Mouse (Mus musculus): ENCODE measurements at regions not wholly inside any gene's neighbourhood (a gene's known extent, or its start where the extent isn't known, plus 50 kb on each side); places are given as distances from the start of the nearest gene placed in this dataset.

- no peak for DNase-seq (ENCODE audit: extremely low read depth)
- H3K9ac ChIP-seq (ENCODE audit: insufficient read depth, low read depth) = no peak overlapping the region
- H3K27ac ChIP-seq (ENCODE audit: insufficient read depth, low read depth) = no peak overlapping the region
- peaks cover 2% of the 10 kb centered on the region for H3K27me3 ChIP-seq (replicated peaks)
- no peaks in the 10 kb centered on the region for H3K79me2 ChIP-seq (replicated peaks; ENCODE audit: control insufficient read depth, extremely low read depth, insufficient read depth, poor library complexity, severe bottlenecking)
- no peak for TF ChIP-seq GABPA (IDR thresholded peaks at IDR 0.05; ENCODE audit: insufficient replicate concordance, low read depth, low read length)
- no peak for TF ChIP-seq JUN (IDR thresholded peaks at IDR 0.05; ENCODE audit: insufficient read depth, low read depth, low read length)
- no peaks in the 10 kb centered on the region for H3K36me3 ChIP-seq (replicated peaks in 1 of 2; ENCODE audit: control insufficient read depth in 1 of 2, insufficient read depth in 1 of 2, low read length in 1 of 2)
- H3K4me3 ChIP-seq (replicated peaks in 1 of 3; ENCODE audit: low read depth in 2 of 3, low read length in 2 of 3, poor library complexity in 1 of 3) = no peak overlapping the region
- peaks cover 9 to 18% of the 10 kb centered on the region in 2 experiments for H3K4me1 ChIP-seq (ENCODE audit: control insufficient read depth in 1 of 2, insufficient read depth in 2 of 2)
- dilution Hi-C loops (cut with MboI; ENCODE audit: extremely low pct_ligation_motif_present, extremely low pct_unique_long_range_greater_than_20kb, low sequenced_read_pairs) (no loop called here), in situ Hi-C loops (cut with MboI; ENCODE audit: low pct_ligation_motif_present, low pct_unique_long_range_greater_than_20kb, low sequenced_read_pairs) (no loop called here)
- H3K9me3 ChIP-seq (replicated peaks; ENCODE audit: low read length) = no peaks in the 10 kb centered on the region
- H3K4me2 ChIP-seq (ENCODE audit: insufficient read depth, low read depth, poor library complexity, severe bottlenecking) = no peak overlapping the region
These were observed 220.1 kb downstream of the Opa1 start for GRCm38 (mm10) chr16:29799250-29799649.

- H3K4me3 ChIP-seq (replicated peaks in 1 of 3; ENCODE audit: low read depth in 2 of 3, low read length in 2 of 3, poor library complexity in 1 of 3) = no peak overlapping the region
- no peak for DNase-seq (ENCODE audit: extremely low read depth)
- no peaks in the 10 kb centered on the region for H3K9me3 ChIP-seq (replicated peaks; ENCODE audit: low read length)
- dilution Hi-C loops (cut with MboI; ENCODE audit: extremely low pct_ligation_motif_present, extremely low pct_unique_long_range_greater_than_20kb, low sequenced_read_pairs) (no loop called here), in situ Hi-C loops (cut with MboI; ENCODE audit: low pct_ligation_motif_present, low pct_unique_long_range_greater_than_20kb, low sequenced_read_pairs) (no loop called here)
- no peak overlapping the region for H3K9ac ChIP-seq (ENCODE audit: insufficient read depth, low read depth)
- peaks cover 2% of the 10 kb centered on the region for H3K27me3 ChIP-seq (replicated peaks)
- no peak overlapping the region for H3K27ac ChIP-seq (ENCODE audit: insufficient read depth, low read depth)
- H3K4me2 ChIP-seq (ENCODE audit: insufficient read depth, low read depth, poor library complexity, severe bottlenecking) = 0 out of 2 replicates have a peak overlapping the region, but pooled peaks have one; percentile 58
- TF ChIP-seq CHD2 (IDR thresholded peaks at IDR 0.05; ENCODE audit: low read length) (peak; percentile 47; the same call in 1 of the 2 replicates), MAFK (IDR thresholded peaks at IDR 0.05; ENCODE audit: insufficient replicate concordance, low read length) (peak; percentile 39; the same call in 1 of the 2 replicates), IRF4 (IDR thresholded peaks at IDR 0.05; ENCODE audit: low read depth, low read length) (peak; percentile 72), CTCF (conservative IDR thresholded peaks at IDR 0.05 in 1 of 2, IDR thresholded peaks at IDR 0.05 in 1 of 2; ENCODE audit: low read depth in 2 of 2, low read length in 2 of 2) (no peak), RCOR1 (conservative IDR thresholded peaks at IDR 0.05; ENCODE audit: low read depth, low read length) (0 out of 2 replicates have a peak, but pooled peaks have one; percentile 51), NRF1 (IDR thresholded peaks at IDR 0.05; ENCODE audit: low read depth, low read length) (no peak), BHLHE40 (IDR thresholded peaks at IDR 0.05; ENCODE audit: low read depth, low read length) (peak; percentile 55), HCFC1 (IDR thresholded peaks at IDR 0.05; ENCODE audit: low read depth, low read length) (no peak), JUN (IDR thresholded peaks at IDR 0.05; ENCODE audit: insufficient read depth, low read depth, low read length) (peak; percentile 56), EP300 (IDR thresholded peaks at IDR 0.05; ENCODE audit: low read length) (peak; percentile 52; the same call in 1 of the 2 replicates), POLR2AphosphoS2 (IDR thresholded peaks at IDR 0.05; ENCODE audit: low read depth, low read length) (no peak), KAT2A (IDR thresholded peaks at IDR 0.05; ENCODE audit: insufficient replicate concordance, low read length) (0 out of 2 replicates have a peak, but pooled peaks have one; percentile 18), ZNF384 (IDR thresholded peaks at IDR 0.05; ENCODE audit: low read depth, low read length) (peak; percentile 29; the same call in 1 of the 2 replicates), JUND (conservative IDR thresholded peaks at IDR 0.05; ENCODE audit: low read depth, low read length) (peak; percentile 28; the same call in 1 of the 2 replicates)
- no peaks in the 10 kb centered on the region for H3K79me2 ChIP-seq (replicated peaks; ENCODE audit: control insufficient read depth, extremely low read depth, insufficient read depth, poor library complexity, severe bottlenecking)
- no peaks in the 10 kb centered on the region for H3K36me3 ChIP-seq (replicated peaks in 1 of 2; ENCODE audit: control insufficient read depth in 1 of 2, insufficient read depth in 1 of 2, low read length in 1 of 2)
- H3K4me1 ChIP-seq (ENCODE audit: control insufficient read depth in 1 of 2, insufficient read depth in 2 of 2) = peaks cover 9 to 18% of the 10 kb centered on the region in 2 experiments
These were observed 220.8 kb downstream of the Opa1 start for GRCm38 (mm10) chr16:29799893-29800292.

Measured in CH12.LX (cell line).